Mouse (Mus musculus): ENCODE results near the gene Kcnk1. TPM values are rescaled to one million over a fixed set of nuclear protein-coding genes. Genes with fewer than 3 reads are reported as not detected.
A peak's percentile ranks its signal among the peaks of the same experiment; 100 is the strongest.

The Kcnk1 gene
- 0.24 and 0.46 TPM in 2 replicates for polyA plus RNA-seq (2015; fragmentation: Nextera tagmentation; extraction: Ambion mirVana)

DNA sequence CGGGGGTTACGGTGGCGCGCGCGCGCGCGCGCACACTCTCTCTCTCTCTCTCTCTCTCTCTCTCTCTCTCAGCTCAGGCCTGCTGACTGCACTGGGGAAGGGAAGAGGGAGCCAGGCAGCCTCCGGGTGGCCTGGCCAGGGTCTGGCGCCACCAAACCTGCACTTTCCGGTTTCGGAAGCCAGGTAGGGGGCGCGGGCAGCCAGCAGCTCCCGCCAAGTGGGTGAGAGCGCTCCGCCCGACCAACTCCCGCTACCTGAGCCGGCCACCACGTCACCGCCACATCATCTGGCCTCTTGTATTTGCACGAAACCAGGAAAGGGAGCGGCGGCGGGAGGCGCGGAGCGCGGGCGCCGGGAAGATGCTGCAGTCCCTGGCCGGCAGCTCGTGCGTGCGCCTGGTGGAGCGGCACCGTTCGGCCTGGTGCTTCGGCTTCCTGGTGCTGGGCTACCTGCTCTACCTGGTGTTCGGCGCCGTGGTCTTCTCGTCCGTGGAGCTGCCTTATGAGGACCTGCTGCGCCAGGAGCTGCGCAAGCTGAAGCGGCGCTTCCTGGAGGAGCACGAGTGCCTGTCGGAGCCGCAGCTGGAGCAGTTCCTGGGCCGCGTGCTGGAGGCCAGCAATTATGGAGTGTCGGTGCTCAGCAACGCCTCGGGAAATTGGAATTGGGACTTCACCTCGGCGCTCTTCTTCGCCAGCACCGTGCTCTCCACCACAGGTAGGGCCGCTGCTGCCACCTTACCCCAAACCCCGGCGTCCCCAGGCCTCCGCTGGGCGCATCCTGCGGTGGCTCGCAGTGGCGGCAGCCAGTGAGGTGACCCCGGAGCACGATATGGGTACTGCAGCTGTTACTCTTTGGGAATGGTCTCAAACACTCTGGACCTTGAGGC lies at the start of gene Kcnk1:
Gene Kcnk1, plus strand, starts transcription at position 70 of the 886 bp plus-strand sequence.
- WGBS (ENCODE audit: insufficient replicate concordance) = 3% methylated on average over 73 of the region's 73 CpGs
- Histone ChIP-seq H3K4me1 (replicated peaks) (no peaks in the 10 kb centered on the region), H3K9ac (no peak within 1 kb of the TSS), H3K27ac (replicated peaks) (no peak within 1 kb of the TSS), H3K36me3 (replicated peaks) (no peaks in the 10 kb centered on the region), H3K9me3 (replicated peaks) (no peaks in the 10 kb centered on the region), H3K4me3 (replicated peaks) (peak within 1 kb of the TSS; percentile 23; the same call in 1 of the 2 replicates), H3K4me2 (peak within 1 kb of the TSS; percentile 35), H3K27me3 (peaks cover 65% of the 10 kb centered on the region)
- ATAC-seq (ENCODE audit: insufficient read depth) = no peak

DNA sequence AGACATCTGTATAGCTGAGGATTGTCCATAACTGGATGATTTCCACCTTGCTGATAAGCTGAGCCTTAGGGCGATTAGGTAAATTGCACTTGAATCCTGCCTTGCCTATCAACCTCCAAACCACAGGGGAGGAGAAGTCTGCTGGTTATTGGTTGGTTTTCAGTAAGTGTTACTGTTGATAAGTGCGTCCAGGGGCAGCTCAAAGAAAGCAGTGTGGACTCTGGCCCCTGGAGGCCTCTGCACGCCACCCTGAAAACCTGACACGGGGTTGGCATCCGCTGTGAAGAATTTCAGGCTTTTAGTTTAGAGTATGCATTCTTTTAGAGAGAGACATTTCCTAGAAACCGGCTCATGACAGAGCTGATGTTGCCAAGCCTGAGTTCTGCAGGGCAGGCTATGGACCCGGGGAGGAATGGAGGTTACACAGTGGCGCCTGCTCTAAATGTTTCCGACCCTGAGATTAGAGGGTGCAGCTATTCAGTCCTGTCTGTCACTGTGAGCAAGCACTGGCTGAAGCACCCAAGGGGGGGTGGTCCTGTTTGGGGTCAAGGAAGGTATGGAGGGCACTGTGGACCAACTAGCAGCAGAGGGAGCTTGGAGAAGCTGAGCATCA lies 46.2 kb upstream of the Kcnk1 start:
- no peak overlapping the region for H3K9ac ChIP-seq
- H3K9me3 ChIP-seq (replicated peaks) = no peaks in the 10 kb centered on the region
- H3K4me2 ChIP-seq = no peak overlapping the region
- H3K4me1 ChIP-seq (replicated peaks) = no peaks in the 10 kb centered on the region
- no peak overlapping the region for H3K4me3 ChIP-seq (replicated peaks)
- WGBS (ENCODE audit: insufficient replicate concordance) = 58% methylated on average over 9 of the region's 9 CpGs
- no peak overlapping the region for H3K27ac ChIP-seq (replicated peaks)
- peaks cover 4% of the 10 kb centered on the region for H3K27me3 ChIP-seq
- no peak for ATAC-seq (ENCODE audit: insufficient read depth)
- no peaks in the 10 kb centered on the region for H3K36me3 ChIP-seq (replicated peaks)

DNA sequence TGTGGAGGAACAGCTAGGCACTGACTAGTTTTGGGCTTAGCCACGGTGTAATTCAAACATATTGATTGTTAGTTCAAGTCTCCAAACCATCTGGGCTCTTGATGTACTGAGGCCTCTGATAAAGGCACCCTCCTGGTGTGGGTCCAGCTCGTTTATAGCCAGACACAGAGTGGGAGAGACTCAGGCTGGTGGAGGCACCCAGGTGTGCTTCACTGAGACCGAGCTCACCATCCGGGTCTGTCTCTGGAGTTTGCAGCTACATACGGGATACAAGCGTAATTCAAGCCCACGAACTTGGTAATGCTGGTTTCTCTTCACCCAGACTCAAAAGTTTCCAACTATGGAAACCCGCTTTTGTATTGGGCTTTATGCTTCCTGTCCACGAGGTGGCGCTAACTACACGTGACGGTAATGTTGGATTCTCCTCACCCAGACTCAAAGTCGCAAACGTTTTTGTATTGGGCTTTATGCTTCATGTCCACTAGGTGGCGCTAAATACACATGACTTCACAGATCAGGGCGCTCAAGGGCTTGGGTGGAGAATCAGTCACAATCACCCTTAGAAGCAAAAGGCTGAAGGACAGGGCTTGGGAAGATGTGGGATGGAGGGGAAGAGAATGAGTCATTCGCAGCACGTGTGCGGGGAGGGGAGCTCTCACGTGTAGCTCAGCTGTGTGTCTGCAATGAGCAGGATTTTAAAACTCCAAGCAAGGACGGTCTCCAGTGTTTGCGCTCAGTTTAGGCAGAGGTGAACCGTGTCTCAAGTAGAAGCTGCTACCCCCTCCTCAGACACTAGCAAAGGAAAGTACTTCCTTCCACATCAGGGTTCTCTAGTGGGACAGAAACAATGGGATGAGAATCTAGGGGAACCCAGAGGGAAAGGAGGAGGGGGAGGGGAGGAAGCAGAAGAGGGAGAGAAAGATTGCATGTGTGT lies 44.7 kb upstream of the Kcnk1 start:
- Histone ChIP-seq H3K9me3 (replicated peaks) (no peaks in the 10 kb centered on the region), H3K4me1 (replicated peaks) (no peaks in the 10 kb centered on the region), H3K9ac (no peak overlapping the region), H3K36me3 (replicated peaks) (no peaks in the 10 kb centered on the region), H3K4me3 (replicated peaks) (no peak overlapping the region), H3K27me3 (peaks cover 4% of the 10 kb centered on the region), H3K27ac (replicated peaks) (no peak overlapping the region), H3K4me2 (no peak overlapping the region)
- no peak for ATAC-seq (ENCODE audit: insufficient read depth)
- 17% methylated on average over 23 of the region's 23 CpGs for WGBS (ENCODE audit: insufficient replicate concordance)

DNA sequence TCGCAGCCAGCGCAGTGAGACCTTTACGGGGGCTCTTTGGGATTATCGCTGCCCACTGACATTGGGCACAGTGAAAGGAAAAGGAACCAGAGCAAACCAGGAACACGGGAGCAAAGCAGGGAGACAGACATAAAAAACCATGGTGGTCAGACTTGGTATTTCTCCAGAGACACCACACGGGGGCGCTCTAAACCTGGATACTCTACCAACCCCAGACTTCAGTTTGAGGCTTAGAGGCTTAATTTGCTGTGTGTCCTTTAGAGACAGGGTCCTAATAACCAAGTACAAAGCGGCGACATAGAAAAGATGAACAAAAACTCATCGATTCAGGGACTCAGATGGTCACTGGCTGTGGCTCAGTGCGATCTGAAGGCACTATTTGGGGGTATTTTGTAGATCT lies 39.3 kb upstream of the Kcnk1 start:
- Histone ChIP-seq H3K36me3 (replicated peaks) (no peaks in the 10 kb centered on the region), H3K27me3 (peaks cover 4% of the 10 kb centered on the region; the same call in 1 of the 2 replicates), H3K4me2 (no peak overlapping the region), H3K9ac (no peak overlapping the region), H3K4me3 (replicated peaks) (no peak overlapping the region), H3K27ac (replicated peaks) (no peak overlapping the region), H3K9me3 (replicated peaks) (no peaks in the 10 kb centered on the region), H3K4me1 (replicated peaks) (no peaks in the 10 kb centered on the region)
- ATAC-seq (ENCODE audit: insufficient read depth) = no peak
- WGBS (ENCODE audit: insufficient replicate concordance) = 14% methylated on average over 11 of the region's 11 CpGs

DNA sequence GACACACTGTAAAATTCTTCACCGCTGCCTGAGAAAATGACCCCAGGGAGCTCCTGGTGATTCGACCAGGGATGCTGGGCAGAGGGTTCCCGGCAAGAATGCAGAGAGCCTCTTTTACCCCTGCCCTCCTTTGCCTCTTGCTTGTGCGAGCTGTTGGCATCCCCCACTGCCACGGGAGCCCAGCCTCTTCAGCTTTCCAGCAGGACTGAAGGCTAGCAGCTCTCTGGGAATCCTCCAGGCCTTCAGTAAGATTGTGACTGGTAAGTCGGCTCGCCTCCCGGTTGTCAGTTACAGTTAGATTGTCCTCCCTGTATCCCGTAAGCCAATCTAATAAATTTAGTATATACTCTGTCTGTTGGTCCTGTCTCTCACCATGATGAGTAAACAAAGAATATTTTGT lies 38.2 kb upstream of the Kcnk1 start:
- Histone ChIP-seq H3K27me3 (peaks cover 2% of the 10 kb centered on the region; the same call in 1 of the 2 replicates), H3K27ac (replicated peaks) (no peak overlapping the region), H3K9me3 (replicated peaks) (no peaks in the 10 kb centered on the region), H3K36me3 (replicated peaks) (no peaks in the 10 kb centered on the region), H3K4me1 (replicated peaks) (no peaks in the 10 kb centered on the region), H3K4me3 (replicated peaks) (no peak overlapping the region), H3K4me2 (no peak overlapping the region), H3K9ac (no peak overlapping the region)
- 60% methylated on average over 9 of the region's 9 CpGs for WGBS (ENCODE audit: insufficient replicate concordance)
- ATAC-seq (ENCODE audit: insufficient read depth) = no peak

DNA sequence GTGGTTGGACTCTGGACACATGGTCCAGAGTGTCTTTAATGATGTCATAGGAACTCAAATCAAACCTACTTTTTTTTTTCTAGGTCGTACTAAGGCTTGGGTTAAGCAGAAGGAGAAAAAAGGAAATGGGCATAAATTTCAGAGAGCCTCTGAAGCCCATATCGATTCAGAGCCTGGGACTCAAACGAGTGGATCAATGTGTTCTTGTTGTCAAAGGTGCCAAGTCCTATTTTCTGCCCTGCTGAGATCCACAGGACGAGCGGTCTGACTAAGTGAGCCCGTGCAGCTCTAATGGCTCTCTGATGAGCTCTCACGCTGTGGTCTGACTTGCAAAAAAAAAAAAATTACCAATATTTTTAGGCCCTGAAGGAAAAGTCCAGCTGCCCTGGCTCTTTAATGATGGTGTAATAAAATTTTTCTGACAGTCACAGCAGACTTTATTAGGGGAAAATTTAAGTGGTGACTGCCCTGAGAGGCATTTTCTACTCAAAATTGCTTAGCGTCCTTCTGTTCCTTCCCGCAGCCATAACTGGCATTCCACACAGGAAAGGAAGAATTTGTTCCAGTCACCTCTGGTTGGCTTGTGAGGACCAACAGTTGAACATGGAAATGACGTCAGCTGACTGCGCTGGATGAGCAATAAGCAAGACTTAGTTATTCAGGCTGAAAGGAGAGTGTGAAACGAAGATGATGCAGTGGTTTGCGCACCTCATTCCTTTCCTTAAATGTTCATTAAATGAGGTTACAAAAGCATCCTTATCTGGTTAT lies 37.6 kb upstream of the Kcnk1 start:
- Histone ChIP-seq H3K4me2 (no peak overlapping the region), H3K4me3 (replicated peaks) (no peak overlapping the region), H3K36me3 (replicated peaks) (no peaks in the 10 kb centered on the region), H3K27ac (replicated peaks) (no peak overlapping the region), H3K4me1 (replicated peaks) (no peaks in the 10 kb centered on the region), H3K27me3 (peaks cover 4% of the 10 kb centered on the region; the same call in 1 of the 2 replicates), H3K9ac (no peak overlapping the region), H3K9me3 (replicated peaks) (no peaks in the 10 kb centered on the region)
- ATAC-seq (ENCODE audit: insufficient read depth) = no peak
- 60% methylated on average over 13 of the region's 13 CpGs for WGBS (ENCODE audit: insufficient replicate concordance)

DNA sequence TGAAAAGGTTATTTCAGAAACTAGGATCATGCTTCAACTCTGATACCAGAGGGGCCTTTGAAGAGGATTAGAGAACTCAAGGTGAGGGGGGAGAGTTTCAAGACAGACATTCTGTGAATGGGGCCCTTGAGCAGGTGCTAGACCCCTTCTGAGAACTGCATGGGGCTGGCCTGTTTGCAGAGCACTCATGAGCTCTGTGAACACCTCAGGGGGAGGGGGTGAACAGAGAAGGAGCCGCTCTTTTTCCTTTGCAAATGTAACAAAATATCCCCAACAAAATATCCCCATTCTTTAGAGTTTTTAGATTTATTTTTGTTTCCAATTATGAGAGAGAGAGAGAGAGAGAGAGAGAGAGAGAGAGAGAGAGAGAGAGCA lies 37.0 kb upstream of the Kcnk1 start:
- Histone ChIP-seq H3K4me2 (no peak overlapping the region), H3K27ac (replicated peaks) (no peak overlapping the region), H3K36me3 (replicated peaks) (no peaks in the 10 kb centered on the region), H3K27me3 (peaks cover 4% of the 10 kb centered on the region; the same call in 1 of the 2 replicates), H3K4me1 (replicated peaks) (no peaks in the 10 kb centered on the region), H3K9ac (no peak overlapping the region), H3K9me3 (replicated peaks) (no peaks in the 10 kb centered on the region), H3K4me3 (replicated peaks) (no peak overlapping the region)
- 49% methylated on average over 1 of the region's 1 CpGs for WGBS (ENCODE audit: insufficient replicate concordance)
- no peak for ATAC-seq (ENCODE audit: insufficient read depth)

DNA sequence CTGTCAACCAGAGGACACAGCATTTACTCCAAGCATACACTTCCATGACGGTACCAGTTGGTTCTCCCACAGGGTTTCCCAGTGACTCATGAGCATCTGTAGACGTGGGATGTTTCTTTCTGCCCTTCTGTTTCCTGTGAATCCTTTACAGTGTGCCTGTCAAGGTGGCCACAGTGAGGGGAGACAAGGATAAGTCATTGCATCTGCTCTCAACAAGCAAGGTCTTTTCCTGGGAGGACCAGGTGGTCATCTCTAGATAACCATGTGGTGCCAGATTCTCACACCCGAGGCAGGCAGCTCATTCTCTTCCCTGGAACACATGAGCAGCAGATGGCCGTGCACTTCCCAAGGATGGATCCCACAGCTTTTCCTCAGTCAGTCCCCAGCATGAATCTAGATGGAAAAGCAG lies 35.6 kb upstream of the Kcnk1 start:
- Histone ChIP-seq H3K27me3 (peaks cover 12% of the 10 kb centered on the region), H3K9me3 (replicated peaks) (no peaks in the 10 kb centered on the region), H3K4me3 (replicated peaks) (no peak overlapping the region), H3K36me3 (replicated peaks) (no peaks in the 10 kb centered on the region), H3K27ac (replicated peaks) (no peak overlapping the region), H3K9ac (no peak overlapping the region), H3K4me2 (no peak overlapping the region), H3K4me1 (replicated peaks) (no peaks in the 10 kb centered on the region)
- 31% methylated on average over 4 of the region's 4 CpGs for WGBS (ENCODE audit: insufficient replicate concordance)
- ATAC-seq (ENCODE audit: insufficient read depth) = no peak

DNA sequence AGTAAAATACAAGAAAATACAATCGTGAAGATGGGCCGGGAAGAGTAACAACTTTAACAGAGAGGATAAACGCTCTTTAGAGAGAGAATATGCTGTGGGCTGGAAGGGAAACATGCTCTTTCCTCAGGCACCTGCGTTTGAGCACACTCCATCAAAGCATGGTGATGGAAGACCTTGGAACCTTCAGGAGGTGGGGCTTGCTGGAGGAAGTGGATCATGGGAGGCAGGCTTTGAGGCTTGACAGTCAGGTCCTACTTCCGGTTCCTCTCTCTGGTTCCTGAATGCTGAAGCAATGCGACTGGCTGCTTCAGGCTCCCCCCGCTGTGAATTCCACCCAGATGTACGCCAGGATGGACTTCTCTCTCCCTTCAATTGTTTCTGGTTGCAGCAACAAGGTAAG lies 34.9 kb upstream of the Kcnk1 start:
- Histone ChIP-seq H3K27ac (replicated peaks) (no peak overlapping the region), H3K36me3 (replicated peaks) (no peaks in the 10 kb centered on the region), H3K4me3 (replicated peaks) (no peak overlapping the region), H3K9ac (no peak overlapping the region), H3K4me2 (no peak overlapping the region), H3K4me1 (replicated peaks) (no peaks in the 10 kb centered on the region), H3K27me3 (peaks cover 19% of the 10 kb centered on the region), H3K9me3 (replicated peaks) (no peaks in the 10 kb centered on the region)
- WGBS (ENCODE audit: insufficient replicate concordance) = 59% methylated on average over 8 of the region's 8 CpGs
- no peak for ATAC-seq (ENCODE audit: insufficient read depth)

DNA sequence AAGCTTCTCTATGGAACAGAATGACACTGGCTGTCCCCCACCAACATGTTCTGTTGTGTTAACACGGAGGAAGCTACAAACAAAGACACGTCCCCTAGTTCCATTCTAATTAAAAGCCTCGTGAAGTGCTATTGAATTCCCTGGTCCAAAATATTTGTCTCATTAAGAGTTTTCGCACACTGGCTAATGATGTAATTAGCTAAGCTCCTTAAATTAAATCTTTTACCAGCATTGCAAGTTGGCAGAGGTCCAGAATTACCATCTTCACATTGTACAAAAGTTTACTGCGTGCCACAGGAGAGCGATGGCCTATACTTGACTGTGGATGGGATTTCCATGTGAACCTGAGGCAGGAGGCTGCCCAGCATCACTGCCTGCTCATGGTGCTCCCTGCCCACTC lies 33.2 kb upstream of the Kcnk1 start:
- ATAC-seq (ENCODE audit: insufficient read depth) = no peak
- Histone ChIP-seq H3K9me3 (replicated peaks) (no peaks in the 10 kb centered on the region), H3K27ac (replicated peaks) (no peak overlapping the region), H3K9ac (no peak overlapping the region), H3K4me2 (no peak overlapping the region), H3K4me1 (replicated peaks) (no peaks in the 10 kb centered on the region), H3K36me3 (replicated peaks) (no peaks in the 10 kb centered on the region), H3K27me3 (peaks cover 22% of the 10 kb centered on the region), H3K4me3 (replicated peaks) (no peak overlapping the region)
- 69% methylated on average over 6 of the region's 6 CpGs for WGBS (ENCODE audit: insufficient replicate concordance)
